Mouse (Mus musculus): ENCODE results near the gene Akap4.

Akap4 gene

DNA sequence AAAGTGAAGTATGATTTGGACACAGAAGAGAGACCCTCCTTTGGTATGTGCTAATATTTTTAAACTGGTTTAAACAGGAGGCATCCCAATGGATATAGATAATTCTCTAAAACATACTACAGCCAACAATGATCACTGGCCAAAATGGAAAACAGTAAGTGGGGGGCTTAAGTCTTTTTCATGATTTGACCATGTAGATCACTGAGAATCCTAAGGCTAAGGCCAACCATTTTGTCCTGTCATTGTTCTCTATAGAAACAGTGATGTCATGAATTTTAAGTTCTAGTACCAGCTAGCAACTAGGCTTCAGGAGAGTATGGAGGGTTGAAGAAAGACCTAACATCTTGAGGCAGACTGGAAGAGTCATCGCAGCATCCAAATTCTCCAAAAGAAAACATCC is at the start of gene Akap4:
TSS of gene Akap4 (plus strand) at position 301 of the 400 bp plus-strand sequence.
- DNase-seq (ENCODE audit: low spot score), result no peak

DNA sequence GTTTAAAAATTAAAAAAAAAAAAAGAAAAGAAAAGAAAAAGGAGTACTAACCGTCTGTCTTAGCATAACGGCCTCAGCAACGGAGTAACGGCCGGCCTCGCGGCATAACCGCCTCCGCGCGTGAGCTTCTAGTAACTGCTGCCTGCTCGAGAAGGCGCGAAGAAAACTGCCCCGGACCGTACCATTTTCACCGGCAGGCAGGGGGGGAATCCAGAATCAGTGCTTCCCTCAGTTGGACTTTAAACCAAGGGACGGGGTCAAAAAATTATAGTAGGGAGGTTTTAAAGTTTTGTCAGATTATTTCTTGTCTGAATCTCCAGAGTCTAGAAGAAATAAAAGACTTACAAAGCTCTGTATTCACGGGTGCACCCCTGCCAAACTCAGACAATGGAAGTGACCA is 25.8 kb upstream of the Akap4 start, which contains the start of gene Ccnb3:
TSS of gene Ccnb3 (minus strand) at position 101 of the 400 bp plus-strand sequence.
- no peak for DNase-seq (ENCODE audit: low spot score)

- no peak for DNase-seq (ENCODE audit: low spot score)
These were observed 10.3 kb upstream of the Akap4 start for GRCm38 (mm10) chrX:7057056-7057455.

GRCm38 (mm10) chrX:7057634-7058033 is 9.7 kb upstream of the Akap4 start:
- DNase-seq (ENCODE audit: low spot score), result no peak

DNA sequence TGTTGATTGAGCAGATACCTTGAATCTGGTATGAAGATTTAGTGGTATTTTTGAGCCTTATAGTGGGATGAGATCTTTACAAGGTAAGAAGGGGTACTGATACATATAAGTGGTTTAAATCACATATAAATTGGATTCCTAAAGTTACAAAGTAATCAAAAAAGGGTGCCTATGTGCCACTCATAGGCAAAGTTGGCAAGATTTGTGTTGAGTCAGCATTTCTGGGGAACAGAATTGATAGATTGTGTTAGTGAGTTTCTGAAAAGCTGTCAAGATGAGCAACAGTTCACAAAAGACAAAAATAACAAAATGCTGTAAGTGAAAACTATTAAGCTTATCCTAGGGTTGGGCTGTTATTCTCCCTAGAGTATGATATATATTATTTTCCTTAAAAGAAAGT is 3.2 kb upstream of the Akap4 start:
- DNase-seq (ENCODE audit: low spot score), result no peak

DNA sequence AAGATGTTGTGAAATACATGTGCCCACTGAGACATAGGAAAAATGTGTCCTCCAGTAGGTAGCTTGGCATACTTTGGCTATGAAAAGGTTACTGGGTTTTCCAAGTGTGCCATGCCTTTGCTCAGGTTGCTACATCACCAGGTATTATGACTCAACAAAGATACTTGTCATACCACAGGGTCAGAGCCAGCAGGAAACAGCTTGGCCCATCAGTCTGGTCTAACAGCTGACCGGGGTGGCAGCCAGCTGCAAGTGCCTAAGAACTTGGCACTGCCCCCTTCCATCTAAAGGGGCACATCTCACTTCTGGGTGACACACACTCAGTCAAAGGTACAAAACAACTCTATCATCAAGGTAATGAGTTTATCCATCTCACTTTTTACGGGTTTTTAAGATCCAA is 683 bp downstream of the Akap4 start:
- DNase-seq (ENCODE audit: low spot score), result no peak

- no peak for DNase-seq (ENCODE audit: low spot score)
These were observed 12.6 kb downstream of the Akap4 start for GRCm38 (mm10) chrX:7079820-7080429.

DNA sequence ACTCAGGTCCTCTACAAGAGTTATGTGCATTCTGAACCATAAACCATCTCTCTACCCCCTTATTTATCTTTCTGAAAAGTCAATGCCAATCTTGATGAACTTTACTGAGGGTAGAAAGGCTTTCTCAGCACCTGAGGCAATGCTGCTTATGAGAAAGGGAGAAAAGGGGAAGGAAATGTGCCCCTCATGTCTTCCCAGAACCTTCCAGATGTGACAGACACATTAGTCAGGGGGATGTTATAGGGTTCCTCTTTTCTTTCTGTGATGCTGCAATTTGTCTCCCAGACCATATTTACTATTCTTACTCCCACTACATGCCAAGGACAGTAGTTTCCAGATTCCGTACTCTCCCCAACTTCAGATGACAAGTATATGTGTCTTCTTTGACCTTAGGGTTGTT is 18.6 kb downstream of the Akap4 start:
- no peak for DNase-seq (ENCODE audit: low spot score)

GRCm38 (mm10) chrX:7090323-7090722 is 23.0 kb downstream of the Akap4 start:
- no peak for DNase-seq (ENCODE audit: low spot score)

GRCm38 (mm10) chrX:7102280-7102679 is 35.0 kb downstream of the Akap4 start:
- DNase-seq (ENCODE audit: low spot score), result no peak

GRCm38 (mm10) chrX:7114885-7115284 is 47.6 kb downstream of the Akap4 start:
- DNase-seq (ENCODE audit: low spot score), result no peak

DNA sequence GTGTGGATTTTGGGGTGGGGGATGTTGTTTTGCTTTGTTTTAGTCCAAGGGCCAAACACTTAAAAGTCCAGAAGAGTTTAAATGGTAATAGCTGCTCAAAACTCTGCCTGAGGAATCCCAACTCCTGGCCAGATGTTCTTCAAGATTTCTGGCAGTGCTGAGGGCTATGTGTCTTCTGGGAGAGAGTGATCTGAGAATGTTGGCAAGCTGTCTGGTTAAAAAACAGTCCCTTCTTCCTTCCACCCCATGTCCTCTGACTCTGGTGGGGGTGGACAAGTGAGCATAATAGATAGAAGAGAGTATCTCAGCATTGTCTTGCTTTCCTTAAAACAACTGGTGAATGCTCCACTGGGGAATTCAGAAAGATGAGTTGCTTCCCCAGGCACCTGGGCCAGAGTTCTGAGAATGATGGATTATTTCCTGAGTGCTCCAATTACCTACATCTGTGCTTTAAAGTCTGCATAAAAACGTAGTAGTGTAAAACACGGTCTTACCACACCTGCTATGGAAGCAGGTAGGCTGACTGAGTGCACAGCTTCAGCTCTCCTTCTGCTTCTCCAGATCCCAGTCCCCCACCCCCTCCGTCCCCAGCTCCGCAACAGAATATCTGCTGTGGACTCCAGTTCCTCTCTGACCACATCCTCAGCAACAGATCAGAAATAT is 54.4 kb downstream of the Akap4 start:
- no peak for DNase-seq (ENCODE audit: low spot score)

All from left cerebral cortex, adult 11 months (tissue).